Mouse (Mus musculus): ENCODE measurements at regions not wholly inside any gene's neighbourhood (a gene's known extent, or its start where the extent isn't known, plus 50 kb on each side); places are given as distances from the start of the nearest gene placed in this dataset.

DNA sequence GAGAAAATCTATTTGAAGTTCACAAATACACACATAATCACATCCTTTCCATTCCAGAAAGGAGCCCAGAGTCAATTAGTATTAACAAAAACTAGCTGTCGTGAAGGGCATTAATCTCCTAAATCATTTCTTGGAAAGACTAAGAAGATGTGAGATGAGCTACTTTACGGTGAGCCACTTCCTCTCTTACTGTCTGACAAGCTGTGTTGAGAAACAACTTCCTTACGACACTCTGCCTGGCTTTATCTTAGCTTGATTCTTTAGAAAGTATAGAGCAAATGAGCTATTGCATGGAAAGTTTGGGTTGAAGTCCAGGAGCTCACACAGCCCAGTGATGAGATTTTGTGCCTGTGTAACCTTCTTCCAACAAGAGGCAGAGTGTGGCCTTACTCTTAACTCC lies 85.2 kb upstream of the Tmem150c start:
- no peak for DNase-seq

DNA sequence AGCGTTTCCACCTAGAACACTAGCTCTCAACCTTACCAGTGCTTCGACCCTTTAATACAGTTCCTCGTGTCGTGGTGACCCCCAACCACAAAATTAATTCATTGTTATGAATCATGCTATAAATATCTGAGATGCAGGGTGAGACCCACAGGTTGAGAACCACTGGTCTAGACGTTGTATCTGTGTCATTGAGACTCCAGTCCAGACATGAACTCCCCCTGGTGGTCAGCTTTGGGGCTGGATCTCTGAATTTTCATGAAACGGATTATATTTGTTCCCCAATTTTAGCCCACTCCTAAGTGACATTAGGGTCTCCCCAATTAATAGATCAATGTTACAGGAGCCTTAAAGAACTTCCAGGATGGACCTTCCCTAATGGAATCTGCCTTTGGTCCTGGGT lies 81.3 kb upstream of the Tmem150c start:
- peak; percentile 58 to 68 for DNase-seq

DNA sequence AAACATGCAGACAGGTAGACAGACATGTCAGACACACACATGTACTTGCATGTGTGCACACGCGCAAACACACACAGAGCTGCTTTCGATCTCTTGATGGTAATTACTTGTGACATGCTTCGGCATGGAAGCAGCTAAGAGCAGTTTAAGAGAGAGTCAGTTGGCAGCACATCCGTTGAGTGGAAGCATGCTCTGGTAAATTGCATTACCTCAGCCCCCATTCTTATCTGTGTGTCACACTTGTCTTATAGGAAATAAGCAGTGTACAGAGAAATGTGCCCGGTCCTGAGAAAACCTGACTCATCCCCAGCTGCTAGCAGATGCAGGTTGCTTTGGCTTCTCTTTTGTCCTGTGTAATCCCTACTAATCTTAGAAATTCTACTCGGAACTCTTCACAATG lies 80.0 kb upstream of the Tmem150c start:
- no peak for DNase-seq

DNA sequence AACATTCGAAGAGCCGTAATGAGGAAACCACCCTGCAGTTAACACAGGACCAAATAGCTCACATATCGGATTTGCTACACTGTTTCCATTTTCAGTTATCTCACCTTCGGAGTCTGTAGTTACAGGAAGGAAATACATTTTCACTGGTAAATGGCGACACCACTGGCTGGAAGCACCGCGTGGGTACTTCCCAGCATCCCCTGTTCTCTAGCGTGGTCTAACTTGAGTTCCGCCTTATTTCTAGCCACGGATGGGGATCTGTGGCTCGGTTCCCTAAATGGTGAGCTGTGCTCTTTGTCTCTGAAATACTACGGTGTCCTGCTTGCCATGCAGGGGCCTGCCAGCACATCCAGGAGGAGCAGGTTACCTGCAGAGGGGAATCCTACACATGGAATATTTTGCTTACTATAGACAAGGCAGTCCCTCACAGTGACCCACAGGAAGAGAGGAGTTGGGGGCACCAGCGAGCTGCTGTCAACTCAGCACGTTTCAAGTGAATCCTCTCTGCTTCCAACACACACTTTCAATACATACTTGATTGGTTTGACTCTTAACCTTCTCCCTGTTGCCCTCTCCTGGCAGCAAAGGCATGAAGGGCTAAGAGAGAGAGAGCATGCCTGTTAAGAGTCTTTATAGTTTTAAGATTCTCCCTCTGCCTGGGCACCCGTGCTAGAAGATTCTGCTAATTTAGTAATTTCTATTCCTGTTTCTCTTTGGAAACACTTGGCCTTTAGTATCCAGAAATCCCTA lies 78.9 kb upstream of the Tmem150c start:
- DNase-seq, result no peak

DNA sequence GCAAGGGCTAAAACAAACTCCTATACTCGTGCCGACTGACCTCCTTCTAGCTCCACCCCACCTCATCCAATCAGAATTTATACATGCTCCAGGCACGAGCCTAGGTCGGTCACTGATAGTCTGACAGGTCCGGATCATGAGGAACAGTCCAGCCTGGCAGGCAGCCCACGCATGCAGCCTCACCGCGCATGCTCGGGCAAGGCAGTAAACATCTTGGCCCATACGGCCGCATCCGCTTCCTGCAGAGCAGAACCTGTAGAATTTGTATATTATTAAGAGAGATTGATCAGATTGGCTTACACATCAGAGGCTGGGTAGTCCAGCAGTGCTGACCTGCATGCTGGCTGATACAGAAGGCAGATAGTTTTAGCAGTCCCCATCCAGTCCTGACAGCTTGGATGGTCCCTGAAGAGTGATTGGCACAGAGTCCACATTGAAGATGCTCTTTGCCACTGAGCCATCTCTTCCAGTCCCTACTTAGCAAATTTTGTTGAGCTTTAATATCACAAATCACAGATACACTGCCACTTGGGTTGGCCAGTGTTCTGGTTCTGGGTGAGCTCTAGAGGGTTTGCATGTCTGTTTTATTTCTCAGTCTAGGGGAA lies 78.2 kb upstream of the Tmem150c start:
- DNase-seq, result peak; percentile 14 to 22

DNA sequence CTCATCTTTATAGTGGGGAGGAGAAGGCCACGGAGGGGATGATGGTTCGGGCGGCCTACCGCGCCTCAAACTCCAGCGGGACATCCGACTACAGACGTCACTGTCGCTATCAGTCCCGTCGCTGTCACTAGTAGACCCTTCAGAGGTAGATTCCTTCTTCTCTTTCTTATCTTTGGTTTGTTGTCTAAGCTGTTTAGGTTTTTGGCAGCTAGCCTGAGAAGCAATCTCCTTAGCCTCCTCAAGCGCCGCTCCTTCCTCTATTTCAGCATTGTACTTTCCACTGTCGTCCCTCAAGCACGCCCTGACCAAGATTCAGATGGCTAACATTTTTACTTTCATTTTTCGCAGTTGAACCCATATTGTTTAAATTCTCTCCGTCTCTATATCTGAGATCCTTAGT lies 76.7 kb upstream of the Tmem150c start:
- no peak for DNase-seq

DNA sequence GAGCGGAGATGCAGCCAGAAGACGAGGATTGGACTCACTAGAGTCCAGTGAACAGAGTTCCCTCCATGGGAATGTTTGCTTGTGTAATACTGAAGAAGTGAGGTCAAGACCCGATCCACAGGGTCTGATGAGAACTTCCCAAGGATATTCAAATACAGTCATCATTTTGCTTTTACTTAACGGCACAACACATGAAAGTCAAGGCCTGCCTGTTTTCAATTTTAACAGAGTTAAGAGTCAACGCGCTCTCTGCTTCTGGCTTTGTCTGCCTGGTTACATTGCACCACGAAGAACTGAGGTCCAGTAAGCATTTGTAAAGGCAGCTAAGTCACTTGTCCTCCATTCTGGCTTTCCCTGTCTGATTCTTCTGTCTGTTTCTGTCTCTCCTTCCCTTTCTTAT lies 72.5 kb upstream of the Tmem150c start:
- DNase-seq, result no peak

DNA sequence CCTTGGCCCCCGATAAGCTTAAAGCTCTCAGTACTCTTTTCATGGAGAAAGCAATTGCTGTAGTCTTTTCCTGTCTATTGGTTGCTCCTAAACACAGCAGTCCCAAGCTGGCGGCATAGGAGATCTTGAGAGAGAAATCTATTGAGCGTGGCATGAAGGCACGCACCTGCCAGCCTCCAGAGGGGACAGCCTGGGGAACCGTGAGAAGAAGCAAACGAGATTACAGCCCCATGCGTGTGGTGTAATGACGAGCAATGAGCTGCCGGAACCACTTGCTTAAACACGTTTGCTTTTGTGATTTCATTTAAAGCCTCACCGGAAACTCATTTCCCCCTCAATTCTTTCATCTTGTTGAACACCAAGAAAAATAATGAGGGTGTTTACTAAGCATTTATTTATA lies 72.0 kb upstream of the Tmem150c start:
- DNase-seq, result no peak

DNA sequence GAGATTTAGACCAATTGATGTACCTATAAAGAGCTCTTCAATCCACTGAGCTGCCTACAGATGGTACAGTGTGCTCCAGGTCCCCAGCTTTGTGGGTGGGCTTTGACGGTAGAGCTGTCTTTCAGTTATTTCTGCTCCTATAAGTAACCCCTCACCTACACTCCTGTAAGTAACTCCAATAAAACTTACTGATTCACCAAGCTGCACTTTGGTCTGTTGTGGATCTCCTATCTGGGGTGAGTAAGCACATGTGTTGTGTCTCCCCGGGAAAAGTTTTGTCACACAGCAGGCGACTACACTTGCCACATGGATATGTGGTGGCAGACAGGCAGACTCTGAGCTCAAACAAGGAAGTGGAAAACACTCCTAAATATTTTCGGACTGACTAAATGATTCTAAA lies 70.4 kb upstream of the Tmem150c start:
- DNase-seq, result no peak

DNA sequence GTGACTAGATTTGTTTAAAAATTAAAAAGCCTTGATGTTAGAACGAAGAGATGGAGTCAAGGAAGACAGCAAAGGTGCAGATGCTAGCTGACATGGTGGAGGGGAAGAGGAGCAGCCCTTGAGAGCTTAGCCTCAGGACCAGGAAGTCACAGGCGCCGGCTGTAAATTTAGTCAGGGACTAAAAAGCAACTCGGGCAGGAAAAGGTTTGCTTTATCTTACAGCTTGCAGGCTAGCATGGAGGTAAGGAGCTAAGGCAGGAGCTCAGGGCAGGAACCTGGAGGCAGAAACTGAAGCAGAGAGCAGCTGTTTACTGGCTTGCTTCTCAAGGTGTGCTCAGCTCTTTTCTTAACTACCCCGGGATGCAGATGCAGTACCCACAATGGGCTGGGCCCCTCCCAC lies 68.3 kb upstream of the Tmem150c start:
- DNase-seq, result no peak

DNA sequence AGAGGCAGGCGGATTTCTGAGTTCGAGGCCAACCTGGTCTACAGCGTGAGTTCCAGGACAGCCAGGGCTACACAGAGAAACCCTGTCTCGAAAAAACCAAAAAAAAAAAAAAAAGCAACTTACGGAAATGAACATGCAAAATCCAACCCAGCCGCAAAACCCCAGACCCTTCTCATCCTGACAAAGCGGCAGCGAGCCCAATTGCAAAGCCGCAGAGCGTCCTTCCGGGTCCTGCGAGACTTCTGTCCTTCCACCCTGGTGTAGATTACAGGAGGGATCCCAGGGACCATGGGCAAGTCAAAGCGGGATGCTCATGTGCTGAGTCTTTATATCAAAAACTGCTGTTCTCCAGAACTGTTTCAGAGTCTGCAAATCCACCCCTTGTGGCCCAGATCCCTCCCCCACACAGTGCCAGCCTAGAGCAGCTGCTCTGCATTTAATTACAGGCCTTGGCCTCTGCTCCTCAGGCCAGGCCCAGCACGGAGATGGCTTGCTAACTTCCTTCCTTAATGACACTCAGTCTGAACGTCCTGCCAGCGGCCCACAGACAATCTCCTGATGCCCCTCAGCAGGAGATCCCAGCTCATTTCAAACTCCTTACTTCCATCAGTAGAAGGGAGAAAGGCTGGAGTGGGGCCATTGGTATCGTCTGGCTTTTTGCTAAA lies 67.1 kb upstream of the Tmem150c start:
- no peak for DNase-seq

DNA sequence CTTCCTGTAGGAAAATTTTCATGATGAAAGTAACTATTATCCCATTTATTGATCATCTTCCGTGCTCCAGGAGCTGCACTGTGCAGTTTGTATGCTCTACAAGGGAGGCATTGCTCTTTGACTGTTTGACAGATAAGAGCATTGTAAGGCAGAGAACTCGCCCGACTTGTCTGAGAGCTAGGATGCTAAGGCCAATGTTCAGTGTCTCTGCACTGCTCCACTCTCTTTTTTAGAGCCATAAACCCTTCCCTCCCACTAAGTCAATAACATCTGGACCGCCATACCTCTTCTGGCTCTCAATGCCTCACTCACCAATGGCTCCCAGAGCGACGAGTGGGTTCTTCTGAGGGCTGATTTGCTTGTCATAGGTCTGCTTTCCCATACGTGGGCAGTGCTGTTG lies 65.9 kb upstream of the Tmem150c start:
- DNase-seq, result no peak

DNA sequence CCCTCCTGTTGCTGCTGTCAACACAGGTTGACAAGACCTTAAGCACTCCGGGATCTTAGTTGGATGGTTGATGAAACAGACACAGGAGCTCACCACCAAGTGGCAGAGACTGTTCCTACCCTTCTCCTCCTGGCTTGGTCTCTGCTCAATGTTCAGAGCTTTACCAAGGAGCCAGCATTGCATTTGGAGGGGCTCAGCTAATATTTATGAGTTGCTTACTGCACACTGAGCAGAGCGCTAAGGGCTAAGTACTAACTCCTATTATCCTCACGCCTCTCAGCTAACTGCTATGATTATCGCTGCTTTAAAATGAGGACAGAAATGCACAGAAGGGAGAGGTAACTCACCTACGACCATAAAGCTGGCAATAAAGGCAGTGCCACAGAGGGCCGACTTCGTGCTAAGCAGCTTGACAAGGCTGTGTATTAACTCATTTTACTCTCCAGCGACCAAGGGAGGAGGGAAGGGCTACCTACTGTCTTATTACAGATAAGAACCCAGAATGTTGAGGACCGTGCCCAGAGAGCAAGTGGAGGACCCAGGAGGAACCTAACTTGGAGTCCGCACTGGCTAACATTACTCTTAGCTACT lies 65.3 kb upstream of the Tmem150c start:
- no peak for DNase-seq

DNA sequence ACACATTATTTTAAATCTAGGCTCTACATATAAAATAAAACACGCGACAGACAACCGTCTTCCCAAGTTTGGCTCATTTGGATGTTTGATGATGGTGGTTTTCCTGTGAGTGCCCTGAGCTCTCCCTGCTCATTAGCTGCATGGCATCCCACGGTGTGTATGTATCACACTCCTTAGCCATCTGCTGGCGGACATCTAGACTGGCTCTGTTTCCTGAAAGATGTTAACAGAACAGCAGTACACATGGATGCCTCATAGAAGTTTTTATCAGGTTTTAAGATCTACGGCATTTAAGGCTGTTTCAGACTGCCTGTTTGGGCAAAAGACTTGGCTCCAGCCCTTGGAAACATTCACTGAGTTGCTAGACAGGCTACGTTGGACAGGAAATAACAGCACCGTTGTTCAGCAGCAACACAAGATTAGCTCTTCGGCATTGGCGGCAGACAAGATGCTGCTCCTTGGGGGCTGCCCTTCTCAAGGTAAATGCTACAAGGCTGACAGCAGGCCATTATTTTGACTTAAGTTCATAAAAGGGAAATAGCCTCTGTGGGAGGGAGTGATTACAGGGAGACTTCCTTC lies 61.5 kb upstream of the Tmem150c start:
- no peak for DNase-seq

DNA sequence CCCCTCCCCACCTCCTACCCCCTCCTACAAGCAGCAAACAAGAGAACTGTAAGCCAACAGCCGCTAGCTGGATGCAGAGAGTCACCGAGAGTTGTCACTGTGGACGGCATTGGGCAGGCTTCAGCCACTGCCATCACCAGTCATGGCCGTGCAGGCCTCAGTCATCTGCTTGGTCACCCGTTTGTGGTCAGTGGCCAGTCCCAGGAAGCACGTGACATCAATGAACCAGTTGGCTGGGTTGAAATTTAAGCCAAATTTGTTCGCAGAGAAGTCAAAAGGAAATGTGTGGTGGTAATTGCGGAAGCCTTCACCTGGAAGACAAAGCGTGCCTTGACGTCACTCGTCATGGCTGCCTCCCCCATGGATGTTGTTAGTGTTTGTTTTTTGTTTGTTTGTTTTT lies 60.7 kb upstream of the Tmem150c start:
- DNase-seq, result no peak

DNA sequence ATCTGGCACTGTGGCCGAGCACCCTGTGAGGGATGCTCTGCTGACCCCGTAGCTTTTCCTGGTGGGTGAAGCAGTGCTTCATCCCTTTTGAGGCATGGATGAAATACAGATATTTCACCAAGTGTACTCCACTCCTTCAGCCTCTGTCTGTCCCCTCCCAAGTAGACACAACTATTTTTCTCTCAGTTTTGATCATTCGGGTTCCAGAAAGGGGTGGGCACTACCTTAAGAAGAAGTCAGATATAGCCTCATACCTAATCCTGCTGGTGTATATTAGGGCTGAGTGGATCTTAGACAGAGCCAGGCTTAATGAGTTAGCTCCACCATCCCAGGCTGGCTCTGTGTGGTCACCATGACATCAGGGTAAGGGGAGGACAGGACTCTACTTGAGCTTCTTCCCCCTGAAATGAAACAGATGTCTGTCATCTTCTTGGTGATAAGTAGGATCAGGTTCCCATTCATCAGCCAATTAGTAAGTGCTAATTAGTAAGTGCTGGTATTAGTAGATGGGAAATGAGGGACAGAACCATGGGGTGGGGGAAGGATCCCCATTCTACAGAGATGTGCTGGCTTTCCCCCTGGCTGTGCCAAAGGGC lies 58.7 kb upstream of the Tmem150c start:
- no peak for DNase-seq

DNA sequence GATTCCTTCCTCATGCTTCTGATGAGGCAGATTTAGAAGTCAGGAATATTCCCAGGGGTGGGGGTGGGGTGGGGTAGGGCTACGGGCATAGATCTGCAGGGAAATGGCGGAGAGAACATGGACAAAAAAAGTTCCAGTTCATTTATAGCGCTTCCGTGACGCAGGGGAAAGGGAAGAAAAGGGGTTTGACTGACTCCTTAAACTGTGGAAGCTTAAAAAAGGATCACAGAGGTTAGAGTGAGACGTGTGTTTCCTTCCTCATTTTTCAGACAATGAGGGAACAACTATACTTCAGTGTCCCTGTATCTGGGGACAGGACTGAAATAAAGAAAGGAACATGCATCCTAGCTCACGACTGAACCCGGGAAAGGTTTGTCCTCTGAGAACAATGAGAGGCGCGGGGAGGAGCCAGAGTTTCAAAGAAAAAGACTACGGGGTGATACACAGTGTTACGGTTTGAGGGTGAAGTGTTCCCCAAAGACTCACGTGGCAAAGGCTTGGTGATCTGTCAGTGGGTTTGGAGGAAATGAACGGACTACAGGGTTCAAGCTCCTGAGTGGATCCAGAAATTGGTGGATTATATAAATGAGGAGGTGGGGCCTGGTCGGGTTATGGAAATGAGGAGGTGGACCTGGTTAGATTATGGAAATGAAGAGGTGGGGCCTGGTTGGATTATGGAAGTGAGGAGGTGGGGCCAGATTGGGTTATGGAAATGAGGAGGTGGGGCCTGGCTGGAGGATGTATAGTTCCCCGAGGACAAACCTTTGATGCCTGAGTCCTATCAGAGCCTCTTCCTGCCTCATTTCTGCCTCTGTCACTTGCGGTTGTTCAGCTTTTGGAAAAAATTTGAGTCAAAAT lies 57.8 kb upstream of the Tmem150c start:
- DNase-seq, result no peak

DNA sequence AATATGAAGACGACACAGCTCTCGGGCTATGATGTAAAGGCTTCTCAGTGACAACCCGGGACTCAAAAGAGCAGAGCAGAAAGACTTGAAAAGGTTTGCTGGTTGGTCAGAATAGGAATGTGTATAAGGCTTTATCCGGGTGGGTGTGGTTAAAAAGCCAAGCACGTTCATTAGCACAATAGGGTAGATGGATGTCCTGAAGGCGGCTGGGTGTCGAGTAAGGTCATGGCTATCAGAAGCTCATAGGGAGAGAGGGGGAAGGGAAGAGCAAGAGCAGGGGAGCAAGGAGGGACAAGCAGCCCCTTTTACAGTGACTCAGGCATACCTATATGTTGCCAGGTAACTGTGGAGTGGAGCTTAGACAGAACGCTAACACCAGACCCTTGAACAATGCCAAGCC lies 54.3 kb upstream of the Tmem150c start:
- DNase-seq, result no peak

DNA sequence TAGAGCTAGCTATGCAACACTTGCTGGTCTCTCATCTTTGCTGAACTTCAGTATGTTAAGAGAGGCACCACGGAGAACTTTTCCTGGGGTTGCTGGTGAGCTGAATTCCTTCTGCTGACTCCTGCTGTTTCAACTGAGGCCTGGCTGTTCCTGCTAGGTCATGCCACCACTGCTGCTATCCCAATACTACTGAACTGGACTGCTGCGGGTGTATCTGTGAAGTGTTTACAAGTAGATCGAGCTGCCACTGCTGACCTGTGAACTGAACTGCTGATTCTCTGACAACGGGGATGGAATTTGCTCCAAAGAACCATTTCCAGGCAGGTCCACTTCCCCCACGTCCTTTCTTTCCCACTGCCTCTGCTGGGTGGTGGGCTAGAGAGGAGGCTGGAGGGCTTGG lies 51.1 kb upstream of the Tmem150c start:
- DNase-seq, result no peak
